Mouse (Mus musculus) CH12.LX (cell line): ENCODE measurements at regions not wholly inside any gene's neighbourhood (a gene's known extent, or its start where the extent isn't known, plus 50 kb on each side); places are given as distances from the start of the nearest gene placed in this dataset.

ENCODE experiments used
- DNase-seq: peaks from one replicate; pipeline ENCODE4 v3.0.0-alpha.2; 2013; ENCODE audit errors: extremely low read depth
- H3K27ac ChIP-seq: 2 replicates; pipeline ENCODE4 v1.5.1; 2012; ENCODE audit warnings: low read depth, mild to moderate bottlenecking, control low read depth, moderate library complexity; ENCODE audit not compliant: insufficient read depth
- H3K27me3 ChIP-seq: replicated peaks from 2 replicates; pipeline ENCODE3; 2012; ENCODE audit warnings: inconsistent platforms
- H3K36me3 ChIP-seq, 2 experiments: replicated peaks in 1 of 2; 2 replicates each; pipeline versions ENCODE3 to v1.6.1; 2012; ENCODE audit warnings: inconsistent platforms in 1 of 2, low read length in 1 of 2, mild to moderate bottlenecking in 1 of 2, mixed read lengths in 1 of 2, moderate library complexity in 1 of 2; ENCODE audit not compliant: control insufficient read depth in 1 of 2, insufficient read depth in 1 of 2
- H3K4me1 ChIP-seq, 2 experiments: 2 replicates each; pipeline ENCODE4 v1.6.1; 2012; ENCODE audit warnings: inconsistent platforms in 1 of 2, moderate library complexity in 1 of 2; ENCODE audit not compliant: insufficient read depth in 2 of 2, control insufficient read depth in 1 of 2
- H3K4me2 ChIP-seq: 2 replicates; pipeline ENCODE4 v1.6.1; 2012; ENCODE audit warnings: low read depth, mild to moderate bottlenecking, control low read depth; ENCODE audit not compliant: poor library complexity, insufficient read depth, severe bottlenecking
- H3K4me3 ChIP-seq, 3 experiments: fragments of 150-350 bp in 1 of 3; sonication (generic) in 1 of 3; replicated peaks in 1 of 3; 2 replicates each; pipeline versions ENCODE3 to v1.5.1; 2011 to 2012; ENCODE audit warnings: low read depth in 2 of 3, low read length in 2 of 3, mild to moderate bottlenecking in 2 of 3, moderate library complexity in 2 of 3, control low read depth in 1 of 3, improper control_type of control experiment in 1 of 3, inconsistent platforms in 1 of 3, mixed read lengths in 1 of 3; ENCODE audit not compliant: poor library complexity in 1 of 3
- H3K79me2 ChIP-seq: replicated peaks from 2 replicates; pipeline ENCODE4 v1.6.1; 2012; ENCODE audit warnings: mild to moderate bottlenecking, moderate library complexity; ENCODE audit not compliant: control insufficient read depth, poor library complexity, insufficient read depth, severe bottlenecking; ENCODE audit errors: extremely low read depth
- H3K9ac ChIP-seq: 2 replicates; pipeline ENCODE4 v1.6.1; 2012; ENCODE audit warnings: low read depth, mild to moderate bottlenecking, control low read depth, moderate library complexity; ENCODE audit not compliant: insufficient read depth
- H3K9me3 ChIP-seq: replicated peaks from 2 replicates; pipeline ENCODE3; 2012; ENCODE audit warnings: low read length, inconsistent platforms, mixed read lengths
- BHLHE40 ChIP-seq: IDR thresholded peaks from 2 replicates; pipeline ENCODE4 v1.6.1; 2011; ENCODE audit warnings: mild to moderate bottlenecking, low read depth, low read length, improper control_type of control experiment
- ETS1 ChIP-seq: conservative IDR thresholded peaks from 2 replicates; pipeline ENCODE4 v1.6.1; 2012; ENCODE audit warnings: low read depth, mild to moderate bottlenecking, inconsistent platforms, low read length, improper control_type of control experiment, moderate library complexity
- GABPA ChIP-seq: IDR thresholded peaks from 2 replicates; pipeline ENCODE4 v1.6.1; 2012; ENCODE audit warnings: low read depth, low read length, improper control_type of control experiment, inconsistent platforms; ENCODE audit not compliant: insufficient replicate concordance
- MAFK ChIP-seq: IDR thresholded peaks from 2 replicates; pipeline ENCODE4 v1.6.1; 2011; ENCODE audit warnings: low read length, improper control_type of control experiment; ENCODE audit not compliant: insufficient replicate concordance
- MEF2A ChIP-seq: IDR thresholded peaks from 2 replicates; pipeline ENCODE4 v1.6.1; 2014; ENCODE audit warnings: low read depth, mild to moderate bottlenecking, inconsistent platforms, low read length, improper control_type of control experiment, borderline replicate concordance
- RAD21 ChIP-seq: IDR thresholded peaks from 2 replicates; pipeline ENCODE4 v1.6.1; 2011; ENCODE audit warnings: low read depth, mild to moderate bottlenecking, low read length, improper control_type of control experiment, moderate library complexity
- RCOR1 ChIP-seq: conservative IDR thresholded peaks from 2 replicates; pipeline ENCODE4 v1.6.1; 2012; ENCODE audit warnings: low read depth, mild to moderate bottlenecking, inconsistent platforms, low read length, improper control_type of control experiment
- SMC3 ChIP-seq: IDR thresholded peaks from 2 replicates; pipeline ENCODE4 v1.6.1; 2011; ENCODE audit warnings: low read depth, low read length, improper control_type of control experiment
- UBTF ChIP-seq: IDR thresholded peaks from 2 replicates; pipeline ENCODE4 v1.6.1; 2012; ENCODE audit warnings: low read depth, mild to moderate bottlenecking, inconsistent platforms, low read length, improper control_type of control experiment, moderate library complexity
- ZC3H11A ChIP-seq: IDR thresholded peaks from 2 replicates; pipeline ENCODE4 v1.6.1; 2012; ENCODE audit warnings: low read depth, mild to moderate bottlenecking, inconsistent platforms, low read length, improper control_type of control experiment
- ZKSCAN1 ChIP-seq: IDR thresholded peaks from 2 replicates; pipeline ENCODE4 v1.6.1; 2012; ENCODE audit warnings: low read depth, inconsistent platforms, low read length, improper control_type of control experiment, borderline replicate concordance
- dilution Hi-C: fragments of 300-500 bp; cut with MboI; formaldehyde crosslinking; loops from 2 replicates; pipeline ENCODE4 v1.14.3; 2020; ENCODE audit warnings: low sequenced_read_pairs; ENCODE audit not compliant: extremely low pct_unique_long_range_greater_than_20kb, extremely low pct_ligation_motif_present
- in situ Hi-C: fragments of 300-500 bp; cut with MboI; formaldehyde crosslinking; loops from 3 replicates; pipeline ENCODE4 v1.14.3; 2019; ENCODE audit warnings: low sequenced_read_pairs, low pct_ligation_motif_present, low pct_unique_long_range_greater_than_20kb, mixed read lengths

DNA sequence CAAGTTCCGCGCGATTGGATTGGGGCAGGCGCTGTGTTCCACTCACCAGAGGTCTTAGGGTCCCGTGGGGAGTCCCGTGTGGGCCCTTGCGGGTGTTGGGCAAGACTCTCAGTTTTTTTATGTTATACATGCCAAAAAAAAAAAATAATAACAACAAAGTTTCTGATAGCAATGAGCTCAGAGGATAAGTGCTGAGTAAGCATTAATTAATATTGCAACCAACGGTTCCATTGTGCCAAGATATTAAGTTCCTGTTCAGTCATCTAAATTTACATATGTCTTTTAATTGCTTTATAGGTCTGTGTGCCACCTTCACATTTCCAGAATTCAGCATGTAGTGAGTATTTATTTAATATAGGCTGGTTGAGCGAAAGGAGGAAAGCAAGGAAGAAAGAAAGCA is 77.5 kb upstream of the Dmac1 start:
- no peak for DNase-seq
- no peaks in the 10 kb centered on the region for H3K79me2 ChIP-seq
- TF ChIP-seq ETS1, result no peak
- peak; percentile 89 for TF ChIP-seq MAFK
- no peak for TF ChIP-seq GABPA
- TF ChIP-seq, all 38 proteins: peak for 1
- dilution Hi-C loops (no loop called here), in situ Hi-C loops (no loop called here)
- Histone ChIP-seq H3K4me1 (no peaks in the 10 kb centered on the region), H3K9ac (no peak overlapping the region), H3K36me3 (no peaks in the 10 kb centered on the region), H3K4me3 (no peak overlapping the region), H3K4me2 (no peak overlapping the region), H3K27me3 (no peaks in the 10 kb centered on the region), H3K9me3 (no peaks in the 10 kb centered on the region), H3K27ac (no peak overlapping the region)

DNA sequence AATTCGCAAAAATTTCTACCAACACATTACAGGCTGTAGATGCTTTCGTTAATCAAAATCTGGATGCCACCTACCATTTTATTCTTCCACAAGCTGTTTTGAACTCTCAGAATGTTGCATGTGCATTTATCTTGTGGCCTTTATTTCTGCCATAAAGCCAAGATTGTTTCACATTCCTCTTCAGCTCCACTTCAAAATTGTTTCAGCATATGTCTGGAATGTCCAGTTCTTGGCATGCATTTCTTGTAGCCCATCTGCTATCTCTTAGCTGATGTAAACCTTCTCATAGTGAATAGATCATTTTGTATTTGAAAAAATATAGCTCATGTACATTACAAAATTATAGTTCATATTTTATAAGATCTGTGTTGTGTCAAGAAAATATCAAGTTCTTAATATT is 56.4 kb upstream of the Dmac1 start:
- no peak overlapping the region for H3K4me3 ChIP-seq
- TF ChIP-seq RCOR1 (no peak), ZC3H11A (no peak), SMC3 (no peak), RAD21 (no peak), MEF2A (no peak)
- TF ChIP-seq, all 38 proteins: peak for 0
- Histone ChIP-seq H3K9me3 (peaks cover 2% of the 10 kb centered on the region), H3K79me2 (no peaks in the 10 kb centered on the region), H3K9ac (no peak overlapping the region), H3K4me1 (no peaks in the 10 kb centered on the region), H3K4me2 (no peak overlapping the region), H3K27me3 (no peaks in the 10 kb centered on the region), H3K27ac (no peak overlapping the region), H3K36me3 (no peaks in the 10 kb centered on the region)
- no peak for DNase-seq
- dilution Hi-C loops, result no loop called here
- in situ Hi-C loops, result no loop called here

DNA sequence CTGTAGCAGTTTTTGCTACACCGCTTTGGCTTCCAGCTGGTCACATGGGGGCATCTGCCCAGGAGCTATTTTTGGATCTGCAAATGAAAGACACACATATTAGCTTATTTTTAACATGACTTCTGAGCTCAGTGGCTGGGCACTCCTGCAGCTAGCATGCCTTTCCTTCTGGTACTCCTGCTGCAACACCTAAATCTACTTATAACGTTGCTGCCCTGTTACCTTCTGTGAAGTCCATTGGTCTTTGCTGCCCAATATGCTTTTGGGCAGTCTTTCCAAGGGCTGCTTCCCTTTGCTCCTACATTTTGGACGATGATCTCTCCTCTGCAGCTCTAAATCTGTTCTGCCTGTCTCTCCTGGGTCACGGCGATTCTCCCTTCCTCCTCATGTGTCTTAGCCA is 54.7 kb upstream of the Dmac1 start:
- Histone ChIP-seq H3K4me3 (no peak overlapping the region), H3K4me2 (no peak overlapping the region), H3K4me1 (no peaks in the 10 kb centered on the region), H3K9me3 (peaks cover 2% of the 10 kb centered on the region), H3K27ac (no peak overlapping the region), H3K27me3 (no peaks in the 10 kb centered on the region), H3K36me3 (no peaks in the 10 kb centered on the region), H3K79me2 (no peaks in the 10 kb centered on the region), H3K9ac (no peak overlapping the region)
- DNase-seq, result no peak
- no peak for TF ChIP-seq BHLHE40
- TF ChIP-seq ZKSCAN1, result no peak
- TF ChIP-seq UBTF, result no peak
- no peak for TF ChIP-seq RCOR1
- TF ChIP-seq MEF2A, result no peak
- dilution Hi-C loops, result no loop called here
- in situ Hi-C loops, result no loop called here
